Mouse (Mus musculus) neural tube, embryonic 11.5 days (tissue): ENCODE results near the gene Alox5. TPM values are rescaled to one million over a fixed set of nuclear protein-coding genes. Genes with fewer than 3 reads are reported as not detected.

Experiments used
- ATAC-seq: fragments of 200-750 bp; cut with Nextera tagmentation; 2 replicates; pipeline ENCODE4 v1.8.0; 2017; ENCODE audit warnings: moderate number of reproducible peaks, mild to moderate bottlenecking, moderate TSS enrichment, moderate library complexity; ENCODE audit not compliant: insufficient read depth, low FRiP score, low TSS enrichment
- DNase-seq: peaks from one replicate; pipeline ENCODE4 v3.0.0-alpha.2; 2015; ENCODE audit warnings: low spot score
- H3K27ac ChIP-seq: fragments of 300-500 bp; sonication (generic); 2 replicates; pipeline ENCODE4 v1.5.1; 2014; ENCODE audit warnings: low read depth, mild to moderate bottlenecking, low read length
- H3K27me3 ChIP-seq: fragments of 300-500 bp; sonication (generic); 2 replicates; pipeline ENCODE4 v1.6.1; 2014; ENCODE audit warnings: mild to moderate bottlenecking, low read length, mixed read lengths; ENCODE audit not compliant: control insufficient read depth, insufficient read depth
- H3K36me3 ChIP-seq: fragments of 300-500 bp; sonication (generic); 2 replicates; pipeline ENCODE4 v1.6.1; 2014; ENCODE audit warnings: mild to moderate bottlenecking, low read length, moderate library complexity, mixed read lengths; ENCODE audit not compliant: control insufficient read depth, insufficient read depth
- H3K4me1 ChIP-seq: fragments of 300-500 bp; sonication (generic); 2 replicates; pipeline ENCODE4 v1.6.1; 2014; ENCODE audit warnings: low read length, mixed read lengths; ENCODE audit not compliant: control insufficient read depth, insufficient read depth
- H3K4me2 ChIP-seq: fragments of 300-500 bp; sonication (generic); 2 replicates; pipeline ENCODE4 v1.6.1; 2014; ENCODE audit warnings: low read depth, mild to moderate bottlenecking, moderate library complexity
- H3K4me3 ChIP-seq: fragments of 300-500 bp; sonication (generic); 2 replicates; pipeline ENCODE4 v1.5.1; 2014; ENCODE audit warnings: low read depth, low read length
- H3K9ac ChIP-seq: fragments of 300-500 bp; sonication (generic); 2 replicates; pipeline ENCODE4 v1.6.1; 2014; ENCODE audit warnings: mild to moderate bottlenecking, low read length
- H3K9me3 ChIP-seq: fragments of 300-500 bp; sonication (generic); 2 replicates; pipeline ENCODE4 v1.6.1; 2016; ENCODE audit warnings: low read length; ENCODE audit not compliant: control insufficient read depth
- WGBS: fragments of 180-500 bp; shearing (Covaris S2); extraction: QIAGEN DNeasy Blood & Tissue Kit; methylation state at CpG from one replicate; pipeline ENCODE4 v1.1.7; 2014; 5-methylcytosine and 5-hydroxymethylcytosine counted together
- polyA plus RNA-seq: library from polyadenylated mRNA; unstranded; fragments of >200 nt; fragmentation: Nextera tagmentation; extraction: Ambion mirVana; gene quantifications from 2 replicates; pipeline ENCODE4 v1.2.1, GENCODE M21; 2014

Gene Alox5
- polyA plus RNA-seq, 1 experiment from 2014 or later, result 2.3 TPM

GRCm38 (mm10) chr6:116427552-116427951, 33.4 kb downstream of the Alox5 start:
- no peaks in the 10 kb centered on the region for H3K4me1 ChIP-seq
- H3K9me3 ChIP-seq, result no peaks in the 10 kb centered on the region
- no peak overlapping the region for H3K9ac ChIP-seq
- 86% methylated on average over 3 of the region's 3 CpGs for WGBS
- no peak overlapping the region for H3K4me3 ChIP-seq
- no peak overlapping the region for H3K4me2 ChIP-seq
- no peak for DNase-seq
- ATAC-seq, result no peak
- H3K36me3 ChIP-seq, result no peaks in the 10 kb centered on the region
- no peak overlapping the region for H3K27ac ChIP-seq
- H3K27me3 ChIP-seq, result no peaks in the 10 kb centered on the region

- Histone ChIP-seq H3K4me2 (no peak overlapping the region), H3K4me3 (no peak overlapping the region), H3K27me3 (no peaks in the 10 kb centered on the region), H3K4me1 (no peaks in the 10 kb centered on the region), H3K9ac (no peak overlapping the region), H3K9me3 (no peaks in the 10 kb centered on the region), H3K36me3 (no peaks in the 10 kb centered on the region), H3K27ac (no peak overlapping the region)
- DNase-seq, result no peak
- no peak for ATAC-seq
- WGBS, result 74% methylated on average over 2 of the region's 2 CpGs
Observed at GRCm38 (mm10) chr6:116423664-116424063, 37.3 kb downstream of the Alox5 start.

GRCm38 (mm10) chr6:116422991-116423390, 38.0 kb downstream of the Alox5 start:
- Histone ChIP-seq H3K27me3 (no peaks in the 10 kb centered on the region), H3K4me2 (no peak overlapping the region), H3K27ac (no peak overlapping the region), H3K9ac (no peak overlapping the region), H3K9me3 (no peaks in the 10 kb centered on the region), H3K4me3 (no peak overlapping the region), H3K36me3 (no peaks in the 10 kb centered on the region), H3K4me1 (no peaks in the 10 kb centered on the region)
- DNase-seq (no peak), ATAC-seq (no peak)
- 93% methylated on average over 7 of the region's 7 CpGs for WGBS

- no peaks in the 10 kb centered on the region for H3K9me3 ChIP-seq
- no peak overlapping the region for H3K9ac ChIP-seq
- DNase-seq (no peak), ATAC-seq (no peak)
- no peak overlapping the region for H3K4me2 ChIP-seq
- WGBS, result 90% methylated on average over 10 of the region's 10 CpGs
- H3K36me3 ChIP-seq, result no peaks in the 10 kb centered on the region
- no peak overlapping the region for H3K27ac ChIP-seq
- H3K4me1 ChIP-seq, result no peaks in the 10 kb centered on the region
- no peak overlapping the region for H3K4me3 ChIP-seq
- no peaks in the 10 kb centered on the region for H3K27me3 ChIP-seq
Observed at GRCm38 (mm10) chr6:116420271-116420670, 40.7 kb downstream of the Alox5 start.

- Histone ChIP-seq H3K4me2 (no peak overlapping the region), H3K4me1 (no peaks in the 10 kb centered on the region), H3K4me3 (no peak overlapping the region), H3K9me3 (no peaks in the 10 kb centered on the region), H3K9ac (no peak overlapping the region), H3K27ac (no peak overlapping the region), H3K27me3 (no peaks in the 10 kb centered on the region), H3K36me3 (no peaks in the 10 kb centered on the region)
- ATAC-seq, result no peak
- DNase-seq, result no peak
- 70% methylated on average over 6 of the region's 6 CpGs for WGBS
Observed at GRCm38 (mm10) chr6:116419699-116420098, 41.3 kb downstream of the Alox5 start.

GRCm38 (mm10) chr6:116418487-116418886, 42.5 kb downstream of the Alox5 start:
- ATAC-seq (no peak), DNase-seq (no peak)
- Histone ChIP-seq H3K4me3 (no peak overlapping the region), H3K27me3 (no peaks in the 10 kb centered on the region), H3K4me2 (no peak overlapping the region), H3K9me3 (no peaks in the 10 kb centered on the region), H3K36me3 (no peaks in the 10 kb centered on the region), H3K27ac (no peak overlapping the region), H3K9ac (no peak overlapping the region), H3K4me1 (no peaks in the 10 kb centered on the region)
- WGBS, result 78% methylated on average over 1 of the region's 1 CpGs

GRCm38 (mm10) chr6:116417518-116418315, 43.3 kb downstream of the Alox5 start:
- Histone ChIP-seq H3K36me3 (0 out of 2 replicates have a peak, but pooled peaks cover 2% of the 10 kb centered on the region), H3K9me3 (no peaks in the 10 kb centered on the region), H3K9ac (no peak overlapping the region), H3K4me3 (no peak overlapping the region), H3K27ac (no peak overlapping the region), H3K4me2 (no peak overlapping the region), H3K27me3 (no peaks in the 10 kb centered on the region), H3K4me1 (no peaks in the 10 kb centered on the region)
- DNase-seq (no peak), ATAC-seq (no peak)
- 68% methylated on average over 6 of the region's 6 CpGs for WGBS

GRCm38 (mm10) chr6:116416000-116416552, 44.9 kb downstream of the Alox5 start:
- Histone ChIP-seq H3K4me1 (no peaks in the 10 kb centered on the region), H3K4me3 (no peak overlapping the region), H3K27ac (no peak overlapping the region), H3K36me3 (0 out of 2 replicates have a peak, but pooled peaks cover 2% of the 10 kb centered on the region), H3K9me3 (no peaks in the 10 kb centered on the region), H3K27me3 (no peaks in the 10 kb centered on the region), H3K4me2 (no peak overlapping the region), H3K9ac (no peak overlapping the region)
- 92% methylated on average over 6 of the region's 6 CpGs for WGBS
- ATAC-seq (no peak), DNase-seq (no peak)

GRCm38 (mm10) chr6:116415126-116415676, 45.8 kb downstream of the Alox5 start:
- no peak overlapping the region for H3K4me3 ChIP-seq
- no peaks in the 10 kb centered on the region for H3K27me3 ChIP-seq
- no peak overlapping the region for H3K4me2 ChIP-seq
- WGBS, result 87% methylated on average over 12 of the region's 12 CpGs
- H3K4me1 ChIP-seq, result no peaks in the 10 kb centered on the region
- DNase-seq (no peak), ATAC-seq (no peak)
- no peak overlapping the region for H3K27ac ChIP-seq
- H3K9ac ChIP-seq, result no peak overlapping the region
- H3K9me3 ChIP-seq, result no peaks in the 10 kb centered on the region
- H3K36me3 ChIP-seq, result 0 out of 2 replicates have a peak, but pooled peaks cover 2% of the 10 kb centered on the region
